Mouse (Mus musculus) adrenal gland, adult 18-20 months (tissue): ENCODE results near the gene Alg12. TPM values are rescaled to one million over a fixed set of nuclear protein-coding genes. Genes with fewer than 3 reads are reported as not detected.
"Not testable (repeated sequence)": the region's sequence is repeated elsewhere in the genome, so short reads cannot be mapped to it uniquely, and the experiment has no call there.

Source experiments
- DNase-seq, 2 experiments: peaks; one replicate each; pipeline ENCODE4 v3.0.0; 2021 to 2022; ENCODE audit warnings: low spot score in 2 of 2
- total RNA-seq, 2 experiments: library from RNA; stranded (reverse); gene quantifications; 1 replicate in 1 of 2; 2 replicates in 1 of 2; pipeline ENCODE4 v1.2.3; 2021

Alg12 gene
- total RNA-seq, 2 experiments from 2014 or later: 14.4 to 15.2 TPM

- DNase-seq: no peak
Observed at GRCm38 (mm10) chr15:88799950-88800371, 19.2 kb downstream of the Alg12 start.

- not testable (repeated sequence) for DNase-seq
Observed at GRCm38 (mm10) chr15:88794729-88795128, 24.4 kb downstream of the Alg12 start.

- DNase-seq: no peak
Observed at GRCm38 (mm10) chr15:88792140-88792850, 26.8 kb downstream of the Alg12 start.

GRCm38 (mm10) chr15:88774630-88775029 is 44.5 kb downstream of the Alg12 start:
- not testable (repeated sequence) for DNase-seq

- no peak for DNase-seq
Observed at GRCm38 (mm10) chr15:88768537-88768936, 50.6 kb downstream of the Alg12 start.

GRCm38 (mm10) chr15:88766139-88766538 is 53.0 kb downstream of the Alg12 start:
- DNase-seq: not testable (repeated sequence)

- no peak for DNase-seq
Observed at GRCm38 (mm10) chr15:88761551-88761950, 57.6 kb downstream of the Alg12 start.

- no peak for DNase-seq
Observed at GRCm38 (mm10) chr15:88758061-88758460, 61.1 kb downstream of the Alg12 start.

GRCm38 (mm10) chr15:88755761-88756160 is 63.4 kb downstream of the Alg12 start:
- DNase-seq: no peak

Other genes with a start within 250 kb of the Alg12 start
- not detected for gene Zdhhc25, start 219.0 kb downstream of the Alg12 start, total RNA-seq
- gene Brd1, start 85.1 kb downstream of the Alg12 start, total RNA-seq: 10 to 100 TPM; 48.0 to 52.7 TPM
- gene Zbed4, start 67.7 kb downstream of the Alg12 start, total RNA-seq: 10 to 100 TPM; 10.9 to 11.1 TPM
- 10 to 100 TPM; 45.3 to 51.7 TPM for gene Creld2, start 328 bp upstream of the Alg12 start, total RNA-seq
- gene Pim3, start 42.9 kb upstream of the Alg12 start, total RNA-seq: 10 to 100 TPM; 74.3 to 84.7 TPM
- under 1 TPM in 1 of 2 experiments, not detected in 1; 0.10 TPM for gene Ttll8, start 135.1 kb upstream of the Alg12 start, total RNA-seq
- not detected for gene Mlc1, start 159.7 kb upstream of the Alg12 start, total RNA-seq
- gene Mov10l1, start 163.6 kb upstream of the Alg12 start, total RNA-seq: not detected
- 1 to 10 TPM in 1 of 2 experiments, under 1 TPM in 1; 0.96 to 1.2 TPM for gene Panx2, start 240.4 kb upstream of the Alg12 start, total RNA-seq